Mouse (Mus musculus): Measurements from ENCODE around the gene Lpp.

DNA sequence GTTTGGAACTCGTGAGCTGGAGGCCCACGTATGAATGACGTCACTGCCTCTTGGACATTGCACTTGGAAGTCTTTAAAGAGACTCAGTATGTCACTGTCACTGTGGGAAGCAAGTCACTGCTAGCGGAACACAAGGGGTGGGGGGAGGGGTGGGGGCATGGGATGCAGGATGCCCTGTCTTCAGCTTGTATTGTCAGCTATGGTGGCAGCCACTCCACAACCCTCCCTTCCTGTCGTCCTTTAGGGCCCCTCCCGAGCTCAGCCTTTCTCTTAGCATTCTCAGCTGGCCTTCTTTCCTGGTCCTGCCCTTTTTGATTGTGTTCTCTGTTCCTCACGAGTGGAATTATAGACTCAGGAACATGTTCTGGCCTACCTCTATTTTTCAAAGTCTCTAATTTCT, 40.3 kb downstream of the Lpp start:
- TF ChIP-seq CTCF (IDR thresholded peaks at IDR 0.05; ENCODE audit: borderline replicate concordance, insufficient read depth, low read depth, low read length): no peak
- no peak for TF ChIP-seq POLR2A (IDR thresholded peaks at IDR 0.05; ENCODE audit: borderline replicate concordance, insufficient read depth, low read length)

Measured in cerebellum, adult 2 months (tissue).